Mouse (Mus musculus) heart, adult 11 months (tissue): ENCODE measurements around the gene Usf2.

Experiments used
- DNase-seq: peaks from one replicate; pipeline ENCODE4 v3.0.0; 2022

Usf2 gene

GRCm38 (mm10) chr7:30957367-30957783, 772 bp upstream of the Usf2 start:
- peak; percentile 100 for DNase-seq

GRCm38 (mm10) chr7:30956357-30956751, 249 bp downstream of the Usf2 start:
- DNase-seq, result no peak

- DNase-seq, result peak; percentile 99
Observed at GRCm38 (mm10) chr7:30955584-30956356, 833 bp downstream of the Usf2 start.

GRCm38 (mm10) chr7:30954971-30955520, 1.6 kb downstream of the Usf2 start:
- peak; percentile 92 for DNase-seq

- DNase-seq, result peak; percentile 92
Observed at GRCm38 (mm10) chr7:30954036-30954435, 2.6 kb downstream of the Usf2 start.

GRCm38 (mm10) chr7:30953459-30953858, 3.1 kb downstream of the Usf2 start:
- peak; percentile 97 for DNase-seq

GRCm38 (mm10) chr7:30952441-30953265, 4.0 kb downstream of the Usf2 start:
- peak; percentile 87 for DNase-seq

GRCm38 (mm10) chr7:30949902-30950301, 6.7 kb downstream of the Usf2 start:
- DNase-seq, result peak; percentile 57

GRCm38 (mm10) chr7:30945876-30946275, 10.7 kb downstream of the Usf2 start:
- DNase-seq, result peak; percentile 75

GRCm38 (mm10) chr7:30945466-30945865, 11.1 kb downstream of the Usf2 start:
- DNase-seq, result peak; percentile 89

GRCm38 (mm10) chr7:30944706-30945105, 11.9 kb downstream of the Usf2 start:
- DNase-seq, result peak; percentile 68

GRCm38 (mm10) chr7:30943909-30944635, 12.5 kb downstream of the Usf2 start, which contains the start of gene Hamp:
TSS of gene Hamp (minus strand) at chr7:30944032.
- peak; percentile 88 for DNase-seq

GRCm38 (mm10) chr7:30942365-30942764, 14.2 kb downstream of the Usf2 start:
- DNase-seq, result peak; percentile 6

- peak; percentile 66 for DNase-seq
Observed at GRCm38 (mm10) chr7:30940070-30940469, 16.5 kb downstream of the Usf2 start.

GRCm38 (mm10) chr7:30935422-30936099, 21.0 kb downstream of the Usf2 start:
- peak; percentile 72 for DNase-seq

GRCm38 (mm10) chr7:30924581-30924980, 32.0 kb downstream of the Usf2 start, which contains the start of gene Hamp2:
TSS of gene Hamp2 (minus strand) at chr7:30924681.
- DNase-seq, result peak; percentile 73

- peak; percentile 89 for DNase-seq
Observed at GRCm38 (mm10) chr7:30924071-30924470, 32.5 kb downstream of the Usf2 start.

GRCm38 (mm10) chr7:30922490-30922889, 34.1 kb downstream of the Usf2 start:
- DNase-seq, result peak; percentile 27

GRCm38 (mm10) chr7:30920217-30920616, 36.4 kb downstream of the Usf2 start:
- peak; percentile 80 for DNase-seq

- peak; percentile 76 for DNase-seq
Observed at GRCm38 (mm10) chr7:30917219-30917618, 39.4 kb downstream of the Usf2 start.

GRCm38 (mm10) chr7:30916713-30917112, 39.9 kb downstream of the Usf2 start:
- DNase-seq, result peak; percentile 73

GRCm38 (mm10) chr7:30914732-30915131, 41.9 kb downstream of the Usf2 start, which contains the start of gene Mag:
TSS of gene Mag (minus strand) at chr7:30914873.
- peak; percentile 59 for DNase-seq
